Mouse (Mus musculus) myocyte (in vitro differentiated cells): ENCODE measurements around the gene Sncg.

Experiments used
- CEBPB ChIP-seq: IDR thresholded peaks from 2 replicates; pipeline ENCODE4 v1.6.1; 2011; ENCODE audit warnings: mild to moderate bottlenecking, moderate library complexity; ENCODE audit not compliant: poor library complexity, insufficient read depth, severe bottlenecking
- MAX ChIP-seq: IDR thresholded peaks from one replicate; pipeline ENCODE4 v1.6.1; 2011; ENCODE audit warnings: low read depth, mild to moderate bottlenecking, control low read depth
- MYOG ChIP-seq, 3 experiments: IDR thresholded peaks; one replicate each; pipeline ENCODE4 v1.6.1; 2011; ENCODE audit warnings: control low read depth in 2 of 3, low read depth in 2 of 3, mild to moderate bottlenecking in 2 of 3; ENCODE audit not compliant: insufficient read length in 2 of 3, control insufficient read depth in 1 of 3, insufficient read depth in 1 of 3
- POLR2A ChIP-seq: IDR thresholded peaks from one replicate; pipeline ENCODE4 v1.6.1; 2011; ENCODE audit warnings: low read depth, mild to moderate bottlenecking, control low read depth, moderate library complexity; ENCODE audit not compliant: insufficient read length
- POLR2AphosphoS2 ChIP-seq: IDR thresholded peaks from one replicate; pipeline ENCODE4 v1.6.1; 2011; ENCODE audit warnings: low read depth, control low read depth; ENCODE audit not compliant: insufficient read length
- REST ChIP-seq: IDR thresholded peaks from one replicate; pipeline ENCODE4 v1.6.1; 2011; ENCODE audit warnings: mild to moderate bottlenecking, control low read depth, moderate library complexity; ENCODE audit not compliant: insufficient read depth, insufficient read length
- USF1 ChIP-seq: IDR thresholded peaks from one replicate; pipeline ENCODE4 v1.6.1; 2011; ENCODE audit warnings: low read depth, mild to moderate bottlenecking, control low read depth, moderate library complexity

- TF ChIP-seq POLR2A (no peak), MAX (no peak), REST (no peak), POLR2AphosphoS2 (peak; percentile 22), USF1 (no peak), MYOG (IDR thresholded peaks at IDR 0.05; ENCODE audit: control insufficient read depth in 1 of 3, insufficient read depth in 1 of 3, insufficient read length in 2 of 3, low read depth in 2 of 3) (no peak), CEBPB (no peak)
Measured at GRCm38 (mm10) chr14:34399301-34399700, 24.7 kb upstream of the Sncg start.
